In the genomic region with DNA sequence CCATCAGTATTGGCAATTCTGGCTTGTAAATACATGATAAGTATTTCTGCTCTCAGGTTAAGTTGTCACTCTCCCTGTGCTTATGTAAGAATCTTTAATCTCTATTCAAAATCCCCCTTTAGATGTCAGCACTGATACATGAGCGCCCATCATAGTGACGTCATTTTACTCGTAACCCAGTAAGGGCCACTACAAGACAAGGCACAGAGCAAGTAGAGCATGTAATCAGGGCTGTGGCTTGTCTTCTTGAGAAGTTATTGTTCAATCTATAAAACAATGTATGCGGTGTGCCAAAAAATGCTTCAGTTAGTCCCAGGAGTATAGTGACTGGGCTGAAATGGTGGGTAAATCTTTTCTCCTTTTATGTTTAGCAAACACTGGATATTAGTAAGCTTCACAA, we compare ENCODE assay signal across 20 mouse cellular contexts. TPM values are rescaled to one million over a fixed set of nuclear protein-coding genes. Genes with fewer than 3 reads are reported as not detected.
"Had no signal": no experiment of that assay in that cellular context is flagged by ENCODE, and none has a peak within 500 bp of the region (broad histone marks: within the 10 kb centered on the region; RNA-seq: fewer than 3 reads in every experiment).

No protein-coding gene starts in this region.

- H3K27me3 ChIP-seq: neural tube, embryonic 12.5 days; neural tube, embryonic 13.5 days; neural tube, embryonic 15.5 days; stomach, embryonic 15.5 days had no signal

- DNase-seq: right cerebral cortex, adult 18-20 months; right cerebral cortex, postnatal 14 days; right cerebral cortex, postnatal 25 days; right cerebral cortex, postnatal 4 days; spleen, adult 18-20 months; thymus, adult 18-20 months; thymus, adult 2 months; thymus, postnatal 14 days; thymus, postnatal 25 days; thymus, postnatal 36 days; thymus, postnatal 4 days had no signal

- H3K27ac ChIP-seq: neural tube, embryonic 12.5 days; neural tube, embryonic 13.5 days; neural tube, embryonic 15.5 days; stomach, embryonic 15.5 days; stomach, postnatal 0 days had no signal

- H3K9ac ChIP-seq: neural tube, embryonic 12.5 days; neural tube, embryonic 13.5 days; neural tube, embryonic 15.5 days; stomach, embryonic 15.5 days had no signal

- H3K4me1 ChIP-seq: neural tube, embryonic 12.5 days; stomach, embryonic 15.5 days had no signal

- H3K36me3 ChIP-seq: neural tube, embryonic 12.5 days; neural tube, embryonic 13.5 days; neural tube, embryonic 15.5 days; stomach, embryonic 15.5 days had no signal

- H3K4me3 ChIP-seq: neural tube, embryonic 12.5 days; neural tube, embryonic 13.5 days; neural tube, embryonic 15.5 days; stomach, embryonic 15.5 days had no signal

- H3K9me3 ChIP-seq: neural tube, embryonic 12.5 days; neural tube, embryonic 13.5 days; neural tube, embryonic 15.5 days; stomach, embryonic 15.5 days had no signal

- H3K4me2 ChIP-seq: neural tube, embryonic 12.5 days; neural tube, embryonic 13.5 days; neural tube, embryonic 15.5 days; stomach, embryonic 15.5 days had no signal

RNA-seq across cellular contexts. Expression of a gene that starts 13.9 kb away (rescaled TPM):
- total RNA-seq: neutrophil, adult 5-6 weeks had no signal
- polyA plus RNA-seq: spleen, adult 2 months; testis, adult 2 months; urinary bladder, adult 2 months had no signal
